Mouse (Mus musculus) adrenal gland, postnatal 14 days (tissue): ENCODE data around the gene 2510039O18Rik. TPM values are rescaled to one million over a fixed set of nuclear protein-coding genes. Genes with fewer than 3 reads are reported as not detected.

ENCODE experiments used
- DNase-seq: peaks from one replicate; pipeline ENCODE4 v3.0.0; 2021; ENCODE audit warnings: mixed read lengths
- long read RNA-seq, 2 experiments: library from polyadenylated mRNA; stranded (forward); transcript quantifications; one replicate each; pipeline ENCODE4 v2.0.0; 2021
- total RNA-seq: library from RNA; stranded (reverse); gene quantifications from 2 replicates; pipeline ENCODE4 v1.2.3, GENCODE M21; 2021

2510039O18Rik gene
- 43.4 and 44.0 TPM in 2 replicates for total RNA-seq
- long read RNA-seq, experiment 1, transcript 2510039O18Rik-201 (3 exons, 2,731 nt): major isoform, 116 of 143 reads
- long read RNA-seq, experiment 1, partial matches to known transcripts: 19 of 143 reads
- long read RNA-seq, experiment 1, other reads (novel, unspliced or antisense): 8 of 143 reads
- long read RNA-seq, experiment 2, transcript 2510039O18Rik-201 (3 exons, 2,731 nt): major isoform, 77 of 115 reads
- long read RNA-seq, experiment 2, partial matches to known transcripts: 5 of 115 reads
- long read RNA-seq, experiment 2, other reads (novel, unspliced or antisense): 33 of 115 reads

- peak; percentile 94 for DNase-seq
Measured at GRCm38 (mm10) chr4:147940576-147941044, at the start of gene 2510039O18Rik. Gene 2510039O18Rik (plus strand): TSS chr4:147940895.

- DNase-seq: no peak
Measured at GRCm38 (mm10) chr4:147895815-147896330, 44.8 kb upstream of the 2510039O18Rik start.

- DNase-seq: no peak
Measured at GRCm38 (mm10) chr4:147896411-147896810, 44.3 kb upstream of the 2510039O18Rik start.

- no peak for DNase-seq
Measured at GRCm38 (mm10) chr4:147897348-147897747, 43.3 kb upstream of the 2510039O18Rik start.

- DNase-seq: no peak
Measured at GRCm38 (mm10) chr4:147900452-147900851, 40.2 kb upstream of the 2510039O18Rik start.

GRCm38 (mm10) chr4:147902906-147903500, 37.7 kb upstream of the 2510039O18Rik start:
- DNase-seq: peak; percentile 48

- DNase-seq: peak; percentile 72
Measured at GRCm38 (mm10) chr4:147903601-147904000, 37.1 kb upstream of the 2510039O18Rik start.

GRCm38 (mm10) chr4:147904313-147905089, 36.2 kb upstream of the 2510039O18Rik start, which contains the start of gene Mfn2:
Gene Mfn2 (minus strand): TSS chr4:147904704.
- DNase-seq: peak; percentile 92

GRCm38 (mm10) chr4:147905090-147905659, 35.5 kb upstream of the 2510039O18Rik start:
- no peak for DNase-seq

GRCm38 (mm10) chr4:147906230-147906629, 34.5 kb upstream of the 2510039O18Rik start:
- DNase-seq: peak; percentile 70

GRCm38 (mm10) chr4:147909486-147909885, 31.2 kb upstream of the 2510039O18Rik start:
- no peak for DNase-seq

GRCm38 (mm10) chr4:147918459-147919121, 22.1 kb upstream of the 2510039O18Rik start:
- peak; percentile 76 for DNase-seq

- no peak for DNase-seq
Measured at GRCm38 (mm10) chr4:147920973-147921372, 19.7 kb upstream of the 2510039O18Rik start.

GRCm38 (mm10) chr4:147922341-147922740, 18.4 kb upstream of the 2510039O18Rik start:
- no peak for DNase-seq

- DNase-seq: peak; percentile 73
Measured at GRCm38 (mm10) chr4:147927705-147928104, 13.0 kb upstream of the 2510039O18Rik start.

- no peak for DNase-seq
Measured at GRCm38 (mm10) chr4:147928136-147928535, 12.6 kb upstream of the 2510039O18Rik start.

- DNase-seq: no peak
Measured at GRCm38 (mm10) chr4:147928540-147928939, 12.2 kb upstream of the 2510039O18Rik start.

GRCm38 (mm10) chr4:147930946-147931345, 9.7 kb upstream of the 2510039O18Rik start:
- no peak for DNase-seq

- no peak for DNase-seq
Measured at GRCm38 (mm10) chr4:147934134-147934533, 6.6 kb upstream of the 2510039O18Rik start.

- no peak for DNase-seq
Measured at GRCm38 (mm10) chr4:147934611-147935010, 6.1 kb upstream of the 2510039O18Rik start.

GRCm38 (mm10) chr4:147935904-147936303, 4.8 kb upstream of the 2510039O18Rik start:
- DNase-seq: no peak
